Mouse (Mus musculus) heart, postnatal 36 days (tissue): ENCODE results near the gene 4921524J17Rik. TPM values are rescaled to one million over a fixed set of nuclear protein-coding genes. Genes with fewer than 3 reads are reported as not detected.
A peak's percentile ranks its signal among the peaks of the same experiment; 100 is the strongest.

Source experiments
- DNase-seq, 2 experiments: peaks; one replicate each; pipeline ENCODE4 v3.0.0; 2021 to 2022
- intact Hi-C: fragments of 180-260 bp; cut with DNase I; formaldehyde crosslinking; loops from one replicate; pipeline ENCODE4 v1.15.1; 2025
- total RNA-seq, 2 experiments: library from RNA; stranded (reverse); gene quantifications; 2 replicates each; pipeline ENCODE4 v1.2.3; 2021

The 4921524J17Rik gene
- total RNA-seq, 2 experiments from 2014 or later: 19.7 to 20.9 TPM

DNA sequence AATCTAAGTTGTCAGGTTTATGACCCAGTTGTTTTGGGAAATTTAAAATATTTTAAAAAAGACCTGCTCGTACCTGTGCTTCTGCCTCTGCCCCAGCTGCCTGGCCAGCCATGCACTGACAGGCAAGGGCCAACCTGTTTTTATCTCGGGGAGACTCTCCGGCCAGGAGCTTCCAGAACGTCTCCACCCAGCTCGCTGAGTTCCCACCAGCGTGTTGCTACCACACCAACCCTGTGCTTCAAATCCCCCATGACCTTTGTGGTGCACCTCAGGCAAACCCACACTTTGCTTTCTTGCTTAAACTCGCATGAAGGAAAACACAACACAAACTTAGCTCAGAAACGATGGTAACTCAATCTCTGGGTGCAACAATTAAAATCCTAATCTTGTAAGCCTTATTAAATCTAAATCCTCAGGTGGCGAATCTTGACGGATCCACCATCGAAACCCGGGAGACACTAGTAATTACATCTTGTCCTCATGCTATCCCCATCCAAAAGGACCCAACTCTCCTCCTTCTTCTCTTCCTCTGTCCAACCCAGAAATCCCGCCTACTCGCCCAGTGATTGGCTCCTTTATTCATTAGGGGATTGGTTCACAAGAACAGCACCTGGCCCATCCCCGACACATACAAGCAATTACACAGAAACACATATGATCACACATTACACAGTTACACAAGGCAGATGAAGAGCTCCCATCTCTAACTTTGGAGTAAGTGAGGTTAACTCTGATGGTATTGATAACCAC, 13.5 kb upstream of the 4921524J17Rik start:
- intact Hi-C loops: no loop called here
- DNase-seq: no peak

DNA sequence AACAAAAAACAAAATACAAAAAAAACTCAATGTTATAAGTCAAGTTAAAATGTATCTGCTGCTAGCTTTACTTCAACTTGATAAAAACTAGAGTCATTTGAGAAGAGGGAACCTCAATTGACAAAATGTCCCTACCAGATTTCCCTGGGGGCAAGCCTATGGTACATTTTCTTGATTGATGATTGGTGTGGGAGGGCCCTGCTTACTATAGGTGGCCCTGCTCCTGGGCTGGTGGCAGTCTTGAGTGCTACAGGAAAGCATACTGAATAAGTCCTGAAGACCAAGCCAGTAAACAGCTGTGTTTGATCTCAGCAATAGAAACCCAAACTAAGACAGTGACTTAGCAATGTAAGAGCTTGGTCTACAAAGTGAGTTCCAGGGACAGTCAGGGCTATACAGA, 11.5 kb upstream of the 4921524J17Rik start:
- intact Hi-C loops: no loop called here
- DNase-seq: no peak

DNA sequence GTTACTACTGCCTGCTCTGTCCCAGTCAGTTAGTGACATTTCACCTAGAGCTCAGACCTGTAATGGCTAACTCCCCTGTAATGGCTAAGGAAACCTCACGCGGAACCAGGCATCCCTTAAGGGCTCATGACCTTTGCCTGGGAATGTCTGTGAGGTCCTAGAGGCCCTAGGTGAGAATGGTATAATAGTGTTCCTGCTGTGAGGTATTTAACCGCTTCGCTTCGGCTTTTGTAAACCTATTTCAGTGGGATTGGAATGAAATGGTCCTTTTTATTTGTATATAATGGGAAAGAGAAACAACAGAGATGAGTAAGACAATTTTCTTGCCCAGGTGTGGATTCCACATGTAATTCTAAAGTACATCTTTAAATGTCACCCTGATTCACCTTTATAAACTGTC, 8.9 kb upstream of the 4921524J17Rik start:
- intact Hi-C loops: no loop called here
- DNase-seq: no peak

DNA sequence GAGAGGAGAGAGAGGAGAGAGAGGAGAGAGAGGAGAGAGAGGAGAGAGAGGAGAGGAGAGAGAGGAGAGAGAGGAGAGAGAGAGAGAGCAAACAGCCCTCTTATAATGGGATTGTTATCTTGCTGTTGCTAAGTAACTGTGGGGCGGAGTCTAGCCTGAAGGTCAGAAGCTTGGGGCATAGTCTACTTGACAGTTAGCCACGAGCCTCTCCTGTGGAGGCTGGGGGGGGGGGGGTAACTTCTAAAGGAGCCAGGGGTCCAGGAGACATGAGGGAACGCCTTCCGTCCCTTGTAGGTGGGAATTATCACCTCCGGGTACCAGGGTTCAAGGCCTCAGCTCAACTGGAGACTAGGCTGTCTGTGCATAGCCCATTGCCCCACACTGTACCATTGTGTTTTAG, 3.1 kb upstream of the 4921524J17Rik start:
- DNase-seq: no peak
- intact Hi-C loops: no loop called here

DNA sequence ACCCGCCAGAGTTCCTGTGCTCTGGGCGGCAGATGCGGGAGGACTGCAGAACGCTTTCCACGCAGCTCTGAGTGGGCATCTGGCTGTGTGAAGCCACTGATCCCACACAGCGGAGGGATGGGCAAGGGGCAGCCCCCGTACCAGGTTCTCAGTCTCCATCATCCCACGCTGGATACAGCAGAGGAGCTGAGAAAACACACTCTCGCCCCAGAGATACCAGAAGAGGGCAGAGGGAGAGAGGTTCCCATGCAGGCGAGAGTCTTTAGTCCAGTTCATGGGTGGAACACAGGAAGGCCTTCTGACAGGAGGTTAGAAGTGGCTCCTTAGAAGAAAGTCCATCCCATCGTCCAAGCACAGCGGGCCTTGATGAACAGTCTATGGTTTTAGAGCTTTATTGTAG, 2.2 kb upstream of the 4921524J17Rik start:
- no peak for DNase-seq
- intact Hi-C loops: no loop called here

DNA sequence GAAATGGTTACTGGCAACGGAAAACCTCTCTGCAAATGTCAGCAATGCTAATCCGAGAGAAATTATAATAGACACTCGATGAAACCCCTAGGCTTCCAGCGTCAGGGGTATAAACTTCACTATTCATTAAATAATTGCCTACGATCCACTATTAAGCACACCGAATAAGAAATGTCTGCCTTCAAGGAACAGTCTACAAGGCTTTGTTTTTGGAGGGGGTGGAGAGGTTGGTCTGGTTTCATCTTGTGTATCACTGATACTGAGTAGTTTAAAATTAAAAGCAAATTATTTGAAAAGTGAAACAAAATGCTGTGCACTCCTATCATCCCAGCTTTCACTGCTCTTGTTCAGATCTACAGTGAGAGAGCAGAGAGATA, 372 bp upstream of the 4921524J17Rik start:
- intact Hi-C loops: no loop called here

DNA sequence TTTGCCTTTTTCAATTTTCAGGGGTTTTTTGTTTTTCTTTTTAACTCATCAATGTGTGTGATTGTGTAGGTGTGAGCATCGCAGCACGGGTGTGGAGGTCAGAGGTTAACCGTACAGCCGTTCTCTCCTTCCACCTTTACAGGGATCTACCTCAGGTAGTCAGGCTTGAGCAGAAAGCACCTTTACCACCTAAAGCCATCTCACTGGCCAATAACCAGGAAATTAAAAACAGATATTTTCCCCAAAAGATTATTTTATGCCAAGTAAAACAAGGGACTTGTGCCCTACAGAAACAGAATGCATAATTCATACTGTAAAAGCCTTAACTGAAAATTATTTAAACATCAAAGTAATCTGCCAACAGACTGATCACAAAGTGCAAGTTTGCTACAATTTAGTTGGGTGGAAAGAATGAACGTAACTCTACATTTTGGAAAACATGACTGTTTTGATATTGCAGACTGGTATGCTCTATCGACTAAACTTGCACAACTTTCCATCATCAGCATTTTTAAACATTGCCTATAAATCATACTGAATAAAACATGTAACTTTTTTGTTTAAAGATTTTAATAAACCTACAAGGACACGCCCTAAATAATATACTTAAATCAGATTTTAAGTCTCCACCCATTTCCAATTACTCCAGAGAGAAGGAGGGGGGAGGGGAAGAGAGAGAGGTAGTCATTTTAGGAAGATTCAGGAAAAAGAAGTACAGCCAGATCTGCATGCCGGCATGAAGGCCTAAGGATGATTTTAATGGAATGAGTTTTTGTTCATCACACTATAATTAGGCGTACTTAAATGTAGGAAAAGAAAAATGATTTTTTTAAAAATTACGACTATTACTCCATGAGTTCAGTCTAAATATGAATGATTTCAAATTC, 1.1 kb downstream of the 4921524J17Rik start:
- no peak for DNase-seq
- intact Hi-C loops: no loop called here

More for the DNA sequence above, 372 bp upstream of the 4921524J17Rik start:
- DNase-seq: no peak

DNA sequence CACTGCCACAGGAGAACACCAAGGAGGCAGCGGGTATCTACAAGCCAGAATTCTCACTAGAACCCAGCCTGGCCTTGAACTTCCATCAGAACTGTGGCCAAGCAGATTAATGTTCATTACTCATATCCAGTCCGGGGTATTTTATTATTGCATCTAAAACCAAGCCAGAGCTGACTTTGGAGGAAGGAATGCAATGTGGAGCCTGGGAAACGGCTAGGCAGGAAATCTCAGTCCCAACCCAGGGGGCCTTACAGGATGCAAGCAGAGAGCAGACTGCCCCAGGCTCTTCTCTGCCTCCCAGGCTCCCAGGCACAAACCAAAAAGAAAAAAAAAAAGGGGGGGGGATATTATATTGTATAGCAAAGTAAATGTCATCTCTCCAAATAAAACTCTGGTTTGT, 1.8 kb downstream of the 4921524J17Rik start:
- intact Hi-C loops: no loop called here
- peak; percentile 34 to 46 for DNase-seq

DNA sequence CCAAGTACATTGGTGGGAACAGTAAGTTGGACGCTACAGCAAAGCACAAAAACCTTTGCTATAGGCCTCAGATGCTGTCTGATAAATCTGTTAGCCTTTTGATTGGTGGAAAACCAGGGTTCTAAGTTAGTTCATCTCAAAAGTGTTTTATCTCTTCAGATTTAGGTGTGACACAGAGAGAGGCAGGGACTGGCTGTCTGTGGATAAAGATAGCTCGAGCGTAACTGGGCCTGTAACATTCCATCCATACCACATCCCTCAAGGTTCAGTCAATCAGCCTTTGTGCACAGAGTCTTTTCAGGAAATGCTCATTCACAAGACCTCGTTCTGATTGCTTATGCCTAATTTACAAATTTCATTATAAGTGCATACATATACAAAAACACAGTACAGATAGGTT, 3.4 kb downstream of the 4921524J17Rik start:
- DNase-seq: peak in 1 of 2 experiments; percentile 30
- intact Hi-C loops: no loop called here

DNA sequence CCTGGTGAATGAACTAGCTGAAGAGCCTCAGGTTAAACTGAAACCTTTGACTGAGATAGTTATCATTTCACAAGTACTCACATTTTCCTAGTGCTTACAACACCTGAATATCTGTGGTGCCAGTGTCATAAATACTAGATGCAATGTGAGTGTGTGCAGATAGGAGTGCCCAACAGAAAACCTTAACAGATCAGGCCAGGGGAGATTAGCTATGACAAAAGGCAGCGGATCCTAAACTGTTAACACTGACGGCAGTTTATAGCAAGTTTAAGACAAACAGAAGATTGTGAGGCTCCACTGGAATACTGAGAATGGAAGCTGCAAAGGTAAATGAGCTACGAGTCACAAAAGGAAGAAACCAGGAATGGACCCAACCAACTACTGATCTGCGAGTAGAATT, 5.6 kb downstream of the 4921524J17Rik start:
- intact Hi-C loops: no loop called here
- DNase-seq: no peak

DNA sequence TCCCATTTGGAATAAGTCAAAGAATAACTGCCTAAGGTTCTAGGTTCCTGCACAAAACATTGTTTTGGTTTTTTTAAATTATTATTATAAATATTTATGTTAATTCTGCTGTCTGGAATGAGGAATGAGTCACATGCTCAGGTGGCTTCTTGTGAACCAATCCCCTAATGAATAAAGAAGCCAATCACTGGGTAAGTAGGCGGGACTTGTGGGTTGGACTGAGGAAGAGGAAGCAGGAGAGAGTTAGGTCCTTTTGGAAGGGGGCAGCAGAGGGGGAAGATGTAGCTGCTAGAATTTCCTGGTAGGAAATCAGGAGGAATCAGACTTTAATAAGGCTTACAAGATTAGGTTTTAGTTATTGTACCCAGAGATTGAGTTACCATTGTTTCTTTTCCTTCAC, 11.3 kb downstream of the 4921524J17Rik start:
- DNase-seq: no peak
- intact Hi-C loops: no loop called here

DNA sequence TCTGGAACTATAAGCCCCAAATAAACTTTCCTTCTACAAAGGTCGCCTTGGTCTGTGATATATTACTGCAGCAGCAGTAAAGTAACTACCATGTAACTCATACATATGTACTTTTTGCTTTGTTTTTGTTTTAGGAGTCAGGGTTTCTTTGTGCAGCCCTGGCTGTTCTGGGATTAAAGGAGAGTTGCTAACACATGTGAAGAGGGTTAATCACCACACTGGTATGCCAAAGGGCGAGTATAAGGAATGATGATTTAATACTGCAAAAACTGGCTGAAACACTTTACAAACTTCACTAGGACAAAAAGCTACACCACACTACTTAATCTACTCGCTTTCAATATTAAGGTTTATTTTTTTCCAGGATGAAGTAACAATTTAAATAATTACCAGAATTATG, 24.1 kb downstream of the 4921524J17Rik start:
- intact Hi-C loops: loop anchor here (1.0 to 10.0 kb wide), 2 partner anchors 96 to 324 kb away; partner anchors contain the start of genes Man2b1, Wdr83 and Wdr83os
- DNase-seq: no peak

DNA sequence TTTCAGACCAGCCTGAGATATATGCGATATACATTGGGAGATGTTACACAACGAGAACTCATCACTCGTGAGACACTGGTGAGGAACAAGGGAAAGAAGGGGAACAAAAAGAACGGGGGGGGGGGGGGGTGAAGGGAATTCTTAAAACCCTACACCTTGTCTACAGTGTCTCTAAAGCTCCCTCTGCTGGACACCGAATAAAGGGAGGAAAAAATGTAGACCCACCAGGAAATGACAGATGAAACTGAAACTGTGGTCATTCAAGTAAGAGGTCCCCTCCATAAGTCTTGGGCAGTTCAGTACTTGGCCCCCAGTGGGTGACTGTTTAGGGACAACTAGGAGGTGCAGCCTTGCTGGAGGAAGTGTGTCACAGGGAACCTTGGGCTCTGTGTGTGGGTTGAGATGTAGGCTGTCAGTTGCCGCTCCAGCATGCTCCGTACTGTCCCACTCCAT, 24.6 kb downstream of the 4921524J17Rik start:
- intact Hi-C loops: loop anchor here (1.0 to 10.0 kb wide), 2 partner anchors 96 to 323 kb away; partner anchors contain the start of genes Man2b1, Wdr83 and Wdr83os
- no peak for DNase-seq

DNA sequence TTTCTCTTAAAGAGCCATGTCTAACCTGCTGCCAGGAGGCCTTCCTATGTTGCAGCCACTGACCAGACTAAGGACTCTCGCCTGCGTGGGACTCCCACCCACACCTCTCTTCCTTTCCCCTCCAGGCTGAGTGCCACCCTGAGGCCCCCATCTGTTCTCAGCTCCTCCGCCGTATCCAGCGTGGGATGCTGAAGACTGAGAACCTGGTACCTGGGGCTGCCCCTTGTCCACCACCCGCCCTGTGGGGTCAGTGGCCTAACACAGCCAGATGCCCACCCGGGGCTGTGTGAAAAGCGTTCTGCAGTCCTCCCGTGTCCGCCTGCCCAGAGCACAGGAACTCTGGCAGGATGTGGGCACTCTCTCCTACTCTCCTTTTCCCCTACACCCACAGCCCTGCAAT, 26.7 kb downstream of the 4921524J17Rik start:
- intact Hi-C loops: loop anchor here (10.0 kb wide), 1 partner anchor 321 kb away; the partner anchor contains the start of genes Man2b1, Wdr83 and Wdr83os
- DNase-seq: no peak

DNA sequence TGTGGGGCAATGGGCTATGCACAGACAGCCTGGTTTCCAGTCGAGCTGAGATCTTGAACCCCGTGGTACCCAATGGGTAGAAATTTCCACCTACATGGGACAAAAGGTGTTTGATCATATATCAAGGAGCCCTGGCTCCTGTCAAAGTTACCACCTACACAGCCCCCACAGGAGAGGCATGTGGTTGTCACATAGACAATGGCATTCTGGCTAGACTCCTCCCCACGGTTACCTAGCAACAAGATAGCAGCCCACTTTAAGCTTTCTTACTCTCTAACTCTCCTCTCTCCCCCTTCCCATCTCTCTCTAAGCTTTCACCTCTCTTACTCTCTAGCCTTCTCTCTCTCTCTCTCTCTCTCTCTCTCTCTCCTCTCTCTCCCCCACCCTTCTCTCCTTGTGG, 27.2 kb downstream of the 4921524J17Rik start:
- no peak for DNase-seq
- intact Hi-C loops: loop anchor here (10.0 kb wide), 1 partner anchor 321 kb away; the partner anchor contains the start of genes Man2b1, Wdr83 and Wdr83os

DNA sequence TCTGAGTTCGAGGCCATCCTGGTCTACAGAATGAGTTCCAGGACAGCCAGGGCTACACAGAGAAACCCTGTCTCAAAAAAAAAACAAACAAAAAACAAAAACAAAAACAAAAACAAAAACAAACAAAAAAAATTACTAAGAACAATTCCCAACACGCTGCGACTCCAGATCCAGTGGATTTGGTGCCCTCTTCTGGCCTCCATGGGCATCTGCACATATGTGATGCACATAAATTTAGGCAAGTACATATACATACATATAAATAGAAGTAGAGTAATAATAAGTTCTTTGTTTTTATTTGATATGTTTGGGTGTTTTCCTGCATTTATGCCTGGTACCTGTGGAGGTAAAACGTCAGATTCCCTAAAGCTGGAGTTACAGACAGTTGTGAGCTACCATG, 34.1 kb downstream of the 4921524J17Rik start:
- DNase-seq: no peak
- intact Hi-C loops: loop anchor here (5.0 kb wide), 1 partner anchor 46 kb away; no protein-coding TSS in a partner anchor

DNA sequence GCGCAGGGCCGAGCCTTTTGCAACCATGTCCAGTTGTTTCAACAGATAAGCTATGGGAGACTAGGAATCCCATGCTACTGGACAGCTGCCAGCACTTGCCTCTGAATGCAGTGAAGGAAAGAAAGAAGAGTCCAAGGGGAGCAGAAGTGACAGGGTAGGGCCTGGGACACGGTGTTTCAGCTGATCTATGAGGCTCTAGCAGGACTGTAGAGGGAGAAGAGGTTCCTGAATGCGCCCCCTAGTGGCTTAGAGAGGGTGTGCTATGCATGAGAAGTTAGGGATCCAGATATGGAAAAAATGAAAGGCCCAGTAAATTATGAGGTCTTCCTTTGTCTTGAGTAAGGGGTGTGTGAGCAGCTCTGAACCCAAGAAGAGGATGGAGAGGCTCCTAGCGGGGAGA, 35.1 kb downstream of the 4921524J17Rik start:
- intact Hi-C loops: loop anchor here (2.0 to 5.0 kb wide), 2 partner anchors 45 to 87 kb away; no protein-coding TSS in a partner anchor
- peak; percentile 44 to 54 for DNase-seq

DNA sequence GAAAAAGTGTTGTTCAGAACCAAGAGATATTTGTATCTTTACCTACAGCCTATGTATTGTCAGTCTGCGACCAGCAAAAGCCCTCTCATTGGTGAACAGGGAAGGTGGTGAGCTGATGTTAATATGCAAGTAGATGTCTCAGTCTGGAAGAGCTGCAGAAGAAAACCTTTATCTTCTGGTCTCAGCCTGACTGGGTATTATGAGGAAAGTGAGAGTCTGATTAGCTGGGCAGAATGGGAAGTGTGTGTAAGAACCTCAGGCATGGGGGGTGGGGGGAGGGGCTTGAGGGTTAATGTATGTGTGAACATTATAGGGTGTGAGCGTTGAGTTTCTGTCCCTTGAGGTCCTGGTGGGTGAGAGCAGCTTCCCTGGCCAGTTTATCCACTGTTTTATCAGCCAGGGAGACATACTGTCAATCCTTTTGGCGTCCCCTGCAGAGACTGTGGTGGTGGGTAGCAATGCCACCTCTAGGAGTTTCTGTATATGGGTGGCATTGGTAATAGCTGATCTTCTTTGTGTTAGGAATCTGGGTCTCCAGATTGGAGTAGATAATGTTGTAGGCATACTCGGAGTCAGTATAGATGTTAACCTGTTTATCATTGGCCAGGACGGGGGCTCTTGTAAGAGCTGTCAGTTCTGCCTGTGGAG, 36.1 kb downstream of the 4921524J17Rik start:
- intact Hi-C loops: loop anchor here (2.0 to 5.0 kb wide), 2 partner anchors 44 to 86 kb away; no protein-coding TSS in a partner anchor
- no peak for DNase-seq

DNA sequence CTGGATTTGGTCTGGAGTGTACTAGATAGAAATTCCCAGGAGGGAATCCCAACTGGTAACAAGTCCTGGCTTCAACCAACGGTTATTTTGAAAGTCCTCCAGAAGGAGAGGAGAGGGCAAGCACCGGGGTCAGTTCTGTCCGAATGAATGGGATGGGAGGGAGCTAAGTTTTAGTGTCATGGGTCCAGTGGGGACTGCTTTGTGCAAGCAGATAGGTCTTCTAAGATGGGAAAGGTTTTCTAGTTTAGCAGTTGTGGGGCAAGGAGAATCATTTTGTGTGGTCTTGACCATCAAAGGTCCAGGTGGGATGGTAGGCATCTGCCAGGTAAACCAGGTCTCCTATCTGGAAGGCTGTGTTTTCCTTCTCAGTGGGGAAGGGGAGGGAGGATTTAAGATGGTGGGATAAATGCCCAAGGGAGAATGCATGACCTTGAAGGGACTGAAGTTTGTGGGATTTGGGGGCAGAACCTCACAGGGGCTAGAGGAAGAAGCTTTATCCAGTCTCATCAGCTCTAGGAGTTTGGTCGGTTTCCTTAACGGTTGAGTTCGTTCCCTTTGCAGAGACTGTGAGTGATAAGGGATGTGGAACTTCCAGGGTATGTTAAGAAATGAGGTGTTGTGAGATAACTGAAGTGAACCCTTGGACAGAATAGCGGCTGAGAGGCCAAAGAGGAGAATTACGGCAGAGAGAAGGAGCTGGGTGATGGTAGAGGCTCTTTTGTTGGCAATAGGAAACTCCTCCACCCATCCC, 36.8 kb downstream of the 4921524J17Rik start:
- intact Hi-C loops: loop anchor here (2.0 to 5.0 kb wide), 2 partner anchors 44 to 85 kb away; no protein-coding TSS in a partner anchor
- no peak for DNase-seq

DNA sequence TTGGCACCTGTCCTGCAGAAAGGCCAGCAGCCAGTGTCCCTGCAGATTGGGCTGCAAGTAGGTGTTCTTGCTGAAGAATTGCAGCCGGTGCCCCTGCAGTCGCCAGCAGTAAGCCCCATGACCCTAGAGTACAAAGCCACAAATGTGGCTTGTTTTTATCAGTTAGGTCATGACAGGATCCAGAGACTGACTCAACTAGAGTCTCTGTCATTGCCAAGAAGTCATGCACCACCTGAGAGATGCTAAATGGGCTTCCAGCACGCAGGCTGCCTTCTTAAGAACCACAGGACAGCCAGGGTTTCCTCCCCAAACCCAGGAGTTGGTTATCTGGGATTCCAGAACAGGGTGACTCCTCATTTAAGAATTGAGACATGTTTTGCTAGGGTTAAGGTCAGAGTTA, 37.6 kb downstream of the 4921524J17Rik start:
- intact Hi-C loops: loop anchor here (5.0 kb wide), 1 partner anchor 43 kb away; no protein-coding TSS in a partner anchor
- no peak for DNase-seq
